Mouse (Mus musculus): ENCODE data around the gene Cyba. TPM values are rescaled to one million over a fixed set of nuclear protein-coding genes. Genes with fewer than 3 reads are reported as not detected.

Gene Cyba
- polyA plus RNA-seq, 1 experiment from 2014 or later, result 349 TPM

GRCm38 (mm10) chr8:122441326-122441725 is 8.6 kb upstream of the Cyba start:
- Histone ChIP-seq H3K36me3 (ENCODE audit: control insufficient read depth, insufficient read depth, low read length) (peaks cover 13% of the 10 kb centered on the region), H3K9ac (ENCODE audit: low read depth, low read length) (no peak overlapping the region), H3K9me3 (ENCODE audit: control insufficient read depth, low read length) (no peaks in the 10 kb centered on the region), H3K4me2 (ENCODE audit: low read depth, low read length) (no peak overlapping the region), H3K4me3 (ENCODE audit: low read length) (no peak overlapping the region), H3K27ac (ENCODE audit: low read length) (no peak overlapping the region), H3K4me1 (ENCODE audit: control insufficient read depth, insufficient read depth, low read length) (peaks cover 27% of the 10 kb centered on the region), H3K27me3 (replicated peaks; ENCODE audit: control insufficient read depth, insufficient read depth, low read length) (no peaks in the 10 kb centered on the region)
- no peak for ATAC-seq
- 91% methylated on average over 1 of the region's 1 CpGs for WGBS

DNA sequence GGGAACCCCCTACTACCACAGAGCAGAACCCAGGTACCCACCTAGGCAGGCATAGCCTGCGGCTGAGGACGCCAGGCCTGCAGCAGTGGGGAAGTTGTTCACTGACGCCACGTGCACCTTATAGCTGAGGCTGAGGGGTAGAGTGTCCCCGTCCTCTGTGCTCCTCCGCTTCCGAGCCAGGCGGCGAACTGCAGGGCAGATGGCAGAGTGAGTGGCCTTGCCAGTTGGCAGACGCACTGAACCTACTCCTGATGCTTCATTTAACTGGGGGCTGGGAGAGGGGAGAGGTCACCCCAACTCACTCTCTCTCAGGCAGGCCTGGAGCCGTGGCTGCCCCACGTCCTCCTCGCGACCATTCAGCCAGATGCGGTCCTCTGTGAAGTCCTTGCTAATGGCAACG is 6.6 kb upstream of the Cyba start:
- WGBS, result 93% methylated on average over 16 of the region's 16 CpGs
- ATAC-seq, result no peak

DNA sequence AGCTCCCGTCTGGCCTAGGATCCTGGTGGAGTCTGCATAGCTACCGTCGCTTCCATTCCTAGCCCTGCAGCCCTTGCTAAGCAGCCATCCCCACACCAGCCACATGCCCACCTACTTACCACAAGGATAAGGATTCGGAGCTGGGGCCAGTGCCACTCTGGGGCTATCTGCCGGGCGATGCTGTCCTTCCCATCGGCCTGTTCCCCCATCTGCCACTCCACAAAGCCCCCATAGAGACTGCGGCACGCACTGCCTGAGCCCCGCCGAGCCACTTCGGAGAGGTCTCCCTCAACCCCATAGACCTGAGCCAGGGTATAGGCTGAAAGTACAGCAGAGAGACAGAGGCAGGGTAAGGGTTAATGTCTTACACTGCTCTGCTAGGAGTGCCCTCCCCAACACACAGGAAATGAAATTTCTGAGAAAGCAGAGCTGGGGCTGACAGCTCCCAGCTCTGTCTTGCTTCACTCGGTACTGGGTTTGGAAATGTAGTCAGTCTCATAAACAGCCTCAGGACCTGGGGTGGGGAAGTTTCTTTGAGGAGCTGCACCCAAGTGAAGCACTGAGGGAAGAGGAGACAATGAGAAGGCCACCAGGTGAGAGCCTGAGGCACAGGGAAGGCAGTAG is 5.1 kb upstream of the Cyba start:
- peak overlapping the region; percentile 23; the same call in 1 of the 2 replicates for H3K27ac ChIP-seq (ENCODE audit: low read length)
- peaks cover 19% of the 10 kb centered on the region for H3K36me3 ChIP-seq (ENCODE audit: control insufficient read depth, insufficient read depth, low read length)
- no peaks in the 10 kb centered on the region for H3K9me3 ChIP-seq (ENCODE audit: control insufficient read depth, low read length)
- H3K4me1 ChIP-seq (ENCODE audit: control insufficient read depth, insufficient read depth, low read length), result peaks cover 18% of the 10 kb centered on the region
- no peak overlapping the region for H3K4me2 ChIP-seq (ENCODE audit: low read depth, low read length)
- no peak overlapping the region for H3K4me3 ChIP-seq (ENCODE audit: low read length)
- 76% methylated on average over 13 of the region's 13 CpGs for WGBS
- peak overlapping the region; percentile 21; the same call in 1 of the 2 replicates for H3K9ac ChIP-seq (ENCODE audit: low read depth, low read length)
- H3K27me3 ChIP-seq (replicated peaks; ENCODE audit: control insufficient read depth, insufficient read depth, low read length), result no peaks in the 10 kb centered on the region
- ATAC-seq, result no peak

More for the DNA sequence above, 6.6 kb upstream of the Cyba start:
- H3K36me3 ChIP-seq (ENCODE audit: control insufficient read depth, insufficient read depth, low read length), result peaks cover 19% of the 10 kb centered on the region
- H3K4me3 ChIP-seq (ENCODE audit: low read length), result no peak overlapping the region
- no peak overlapping the region for H3K27ac ChIP-seq (ENCODE audit: low read length)
- no peak overlapping the region for H3K9ac ChIP-seq (ENCODE audit: low read depth, low read length)
- no peaks in the 10 kb centered on the region for H3K9me3 ChIP-seq (ENCODE audit: control insufficient read depth, low read length)
- H3K27me3 ChIP-seq (replicated peaks; ENCODE audit: control insufficient read depth, insufficient read depth, low read length), result no peaks in the 10 kb centered on the region
- no peak overlapping the region for H3K4me2 ChIP-seq (ENCODE audit: low read depth, low read length)
- peaks cover 13% of the 10 kb centered on the region for H3K4me1 ChIP-seq (ENCODE audit: control insufficient read depth, insufficient read depth, low read length)

DNA sequence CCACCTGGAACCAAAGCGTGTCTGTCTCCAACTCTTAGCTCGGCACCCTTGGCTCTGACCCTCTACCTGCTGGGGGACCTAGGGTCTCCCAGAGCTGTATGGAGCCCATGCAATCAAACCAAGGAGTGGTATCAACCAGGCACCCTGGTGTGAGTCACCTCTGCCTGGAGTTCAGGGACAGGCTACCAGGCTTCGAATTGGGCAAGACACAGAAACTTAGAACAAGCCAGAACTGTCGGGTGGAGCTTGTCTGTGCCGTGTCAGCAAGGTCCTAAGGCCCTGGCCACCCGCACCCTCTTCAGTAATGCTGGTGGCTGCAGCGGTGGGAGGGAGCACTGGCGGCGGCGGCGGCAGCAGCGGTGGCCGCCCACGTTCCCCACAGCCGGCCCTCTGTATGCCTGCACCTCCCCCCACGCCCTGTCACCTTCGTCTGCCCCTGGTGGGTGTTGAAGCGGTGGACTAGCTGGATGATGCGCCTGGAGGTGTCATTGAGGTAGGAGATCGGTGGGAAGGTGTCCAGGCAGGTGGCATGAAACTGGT is 3.9 kb upstream of the Cyba start:
- H3K4me1 ChIP-seq (ENCODE audit: control insufficient read depth, insufficient read depth, low read length), result peaks cover 16% of the 10 kb centered on the region
- H3K4me2 ChIP-seq (ENCODE audit: low read depth, low read length), result no peak overlapping the region
- 84% methylated on average over 20 of the region's 20 CpGs for WGBS
- ATAC-seq, result no peak
- H3K9ac ChIP-seq (ENCODE audit: low read depth, low read length), result no peak overlapping the region
- H3K9me3 ChIP-seq (ENCODE audit: control insufficient read depth, low read length), result no peaks in the 10 kb centered on the region
- H3K27me3 ChIP-seq (replicated peaks; ENCODE audit: control insufficient read depth, insufficient read depth, low read length), result no peaks in the 10 kb centered on the region
- no peak overlapping the region for H3K4me3 ChIP-seq (ENCODE audit: low read length)
- H3K27ac ChIP-seq (ENCODE audit: low read length), result no peak overlapping the region
- H3K36me3 ChIP-seq (ENCODE audit: control insufficient read depth, insufficient read depth, low read length), result peaks cover 19% of the 10 kb centered on the region

DNA sequence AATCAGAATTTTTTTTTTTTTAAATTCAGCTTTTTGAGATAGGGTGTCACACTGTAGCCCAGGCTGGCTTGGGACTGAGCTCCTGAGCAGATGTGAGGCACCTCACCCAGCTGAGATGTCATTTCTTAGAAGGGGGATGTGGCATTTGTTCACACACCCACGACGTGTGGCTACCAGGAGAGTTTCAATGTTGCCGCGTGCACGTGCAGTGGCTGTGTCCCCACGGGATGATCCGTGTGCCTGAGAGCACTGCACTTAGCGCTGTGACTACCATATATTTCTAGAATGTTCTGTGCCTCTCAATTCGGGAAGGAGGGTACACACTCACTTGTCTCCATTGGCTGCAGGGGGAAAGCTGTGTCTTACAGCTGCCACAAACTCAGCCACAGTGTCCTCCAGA is 3.4 kb upstream of the Cyba start:
- Histone ChIP-seq H3K27me3 (replicated peaks; ENCODE audit: control insufficient read depth, insufficient read depth, low read length) (no peaks in the 10 kb centered on the region), H3K4me1 (ENCODE audit: control insufficient read depth, insufficient read depth, low read length) (peaks cover 20% of the 10 kb centered on the region), H3K4me3 (ENCODE audit: low read length) (no peak overlapping the region), H3K9me3 (ENCODE audit: control insufficient read depth, low read length) (no peaks in the 10 kb centered on the region), H3K36me3 (ENCODE audit: control insufficient read depth, insufficient read depth, low read length) (peaks cover 19% of the 10 kb centered on the region), H3K4me2 (ENCODE audit: low read depth, low read length) (no peak overlapping the region), H3K9ac (ENCODE audit: low read depth, low read length) (no peak overlapping the region), H3K27ac (ENCODE audit: low read length) (no peak overlapping the region)
- WGBS, result 96% methylated on average over 9 of the region's 9 CpGs
- no peak for ATAC-seq

- Histone ChIP-seq H3K27me3 (replicated peaks; ENCODE audit: control insufficient read depth, insufficient read depth, low read length) (no peaks in the 10 kb centered on the region), H3K4me3 (ENCODE audit: low read length) (no peak overlapping the region), H3K9ac (ENCODE audit: low read depth, low read length) (no peak overlapping the region), H3K36me3 (ENCODE audit: control insufficient read depth, insufficient read depth, low read length) (peaks cover 19% of the 10 kb centered on the region), H3K4me2 (ENCODE audit: low read depth, low read length) (no peak overlapping the region), H3K4me1 (ENCODE audit: control insufficient read depth, insufficient read depth, low read length) (peaks cover 22% of the 10 kb centered on the region), H3K27ac (ENCODE audit: low read length) (no peak overlapping the region), H3K9me3 (ENCODE audit: control insufficient read depth, low read length) (no peaks in the 10 kb centered on the region)
- no peak for ATAC-seq
- WGBS, result 83% methylated on average over 6 of the region's 6 CpGs
Observed at GRCm38 (mm10) chr8:122435375-122435774, 2.6 kb upstream of the Cyba start.

DNA sequence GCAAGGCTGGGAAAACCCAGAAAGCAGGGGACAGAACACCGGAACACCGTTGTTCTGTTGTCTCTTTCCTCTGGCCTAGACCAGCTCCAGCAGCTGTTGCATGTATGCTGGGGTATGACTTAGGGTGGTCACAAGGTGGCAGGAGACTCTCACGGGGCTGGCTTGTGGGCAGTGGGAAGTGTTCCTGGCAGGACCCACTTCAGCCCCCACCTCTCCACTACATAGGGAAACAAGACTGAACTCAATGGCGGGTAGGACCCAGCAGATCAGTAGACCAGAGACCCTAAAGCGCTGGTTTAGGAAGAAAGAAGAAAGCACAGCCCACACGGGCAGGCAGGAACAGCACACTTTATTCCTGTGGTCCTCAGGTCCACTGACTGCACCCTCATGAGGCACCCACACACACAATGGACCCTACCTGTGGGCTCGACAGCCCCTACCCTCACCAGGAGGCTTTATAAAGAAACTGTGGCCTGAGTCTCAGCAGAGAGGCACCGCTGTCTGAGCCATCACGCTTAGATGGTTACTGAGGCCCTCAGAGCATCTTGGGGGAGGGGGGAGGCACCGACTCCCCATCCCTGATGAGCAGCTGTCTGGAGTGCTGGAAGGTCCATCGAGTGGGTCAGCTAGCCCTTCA is 657 bp upstream of the Cyba start:
- Histone ChIP-seq H3K4me3 (ENCODE audit: low read length) (no peak overlapping the region), H3K9me3 (ENCODE audit: control insufficient read depth, low read length) (no peaks in the 10 kb centered on the region), H3K36me3 (ENCODE audit: control insufficient read depth, insufficient read depth, low read length) (0 out of 2 replicates have a peak, but pooled peaks cover 12% of the 10 kb centered on the region), H3K4me2 (ENCODE audit: low read depth, low read length) (peak overlapping the region; percentile 91), H3K4me1 (ENCODE audit: control insufficient read depth, insufficient read depth, low read length) (peaks cover 19% of the 10 kb centered on the region), H3K9ac (ENCODE audit: low read depth, low read length) (peak overlapping the region; percentile 87), H3K27ac (ENCODE audit: low read length) (peak overlapping the region; percentile 91), H3K27me3 (replicated peaks; ENCODE audit: control insufficient read depth, insufficient read depth, low read length) (no peaks in the 10 kb centered on the region)
- no peak for ATAC-seq
- 60% methylated on average over 11 of the region's 11 CpGs for WGBS

GRCm38 (mm10) chr8:122431694-122432442 is 862 bp downstream of the Cyba start:
- Histone ChIP-seq H3K36me3 (ENCODE audit: control insufficient read depth, insufficient read depth, low read length) (peaks cover 18% of the 10 kb centered on the region; the same call in 1 of the 2 replicates), H3K4me3 (ENCODE audit: low read length) (peak overlapping the region; percentile 68), H3K4me1 (ENCODE audit: control insufficient read depth, insufficient read depth, low read length) (peaks cover 17% of the 10 kb centered on the region), H3K27me3 (replicated peaks; ENCODE audit: control insufficient read depth, insufficient read depth, low read length) (no peaks in the 10 kb centered on the region), H3K27ac (ENCODE audit: low read length) (peak overlapping the region; percentile 91), H3K9me3 (ENCODE audit: control insufficient read depth, low read length) (no peaks in the 10 kb centered on the region), H3K9ac (ENCODE audit: low read depth, low read length) (peak overlapping the region; percentile 87), H3K4me2 (ENCODE audit: low read depth, low read length) (peak overlapping the region; percentile 91)
- 26% methylated on average over 18 of the region's 18 CpGs for WGBS
- ATAC-seq, result peak; percentile 51

- Histone ChIP-seq H3K27ac (ENCODE audit: low read length) (no peak overlapping the region), H3K4me1 (ENCODE audit: control insufficient read depth, insufficient read depth, low read length) (peaks cover 17% of the 10 kb centered on the region), H3K4me3 (ENCODE audit: low read length) (no peak overlapping the region), H3K9me3 (ENCODE audit: control insufficient read depth, low read length) (no peaks in the 10 kb centered on the region), H3K36me3 (ENCODE audit: control insufficient read depth, insufficient read depth, low read length) (peaks cover 12% of the 10 kb centered on the region; the same call in 1 of the 2 replicates), H3K4me2 (ENCODE audit: low read depth, low read length) (no peak overlapping the region), H3K9ac (ENCODE audit: low read depth, low read length) (no peak overlapping the region), H3K27me3 (replicated peaks; ENCODE audit: control insufficient read depth, insufficient read depth, low read length) (no peaks in the 10 kb centered on the region)
- 70% methylated on average over 3 of the region's 3 CpGs for WGBS
- ATAC-seq, result no peak
Observed at GRCm38 (mm10) chr8:122430646-122431045, 2.1 kb downstream of the Cyba start.
